Mouse (Mus musculus) neural tube, embryonic 13.5 days (tissue): ENCODE data around the gene Elane. TPM values are rescaled to one million over a fixed set of nuclear protein-coding genes. Genes with fewer than 3 reads are reported as not detected.

Experiments used
- ATAC-seq: fragments of 200-750 bp; cut with Nextera tagmentation; 2 replicates; pipeline ENCODE4 v1.8.0; 2017; ENCODE audit warnings: low read depth, mild to moderate bottlenecking, moderate TSS enrichment, moderate library complexity
- H3K27ac ChIP-seq: fragments of 300-500 bp; sonication (generic); replicated peaks from 2 replicates; pipeline ENCODE4 v1.5.1; 2015; ENCODE audit warnings: moderate library complexity, mild to moderate bottlenecking, inconsistent platforms
- H3K27me3 ChIP-seq: fragments of 300-500 bp; sonication (generic); 2 replicates; pipeline ENCODE4 v1.6.1; 2015; ENCODE audit warnings: mild to moderate bottlenecking, inconsistent platforms
- H3K36me3 ChIP-seq: fragments of 300-500 bp; sonication (generic); 2 replicates; pipeline ENCODE4 v1.6.1; 2015; ENCODE audit warnings: mild to moderate bottlenecking, inconsistent platforms
- H3K4me1 ChIP-seq: fragments of 300-500 bp; sonication (generic); replicated peaks from 2 replicates; pipeline ENCODE4 v1.6.1; 2015; ENCODE audit warnings: inconsistent platforms
- H3K4me2 ChIP-seq: fragments of 300-500 bp; sonication (generic); 2 replicates; pipeline ENCODE4 v1.6.1; 2015; ENCODE audit warnings: inconsistent platforms, mild to moderate bottlenecking, moderate library complexity
- H3K4me3 ChIP-seq: fragments of 300-500 bp; sonication (generic); 2 replicates; pipeline ENCODE4 v1.5.1; 2015; ENCODE audit warnings: mild to moderate bottlenecking, inconsistent platforms
- H3K9ac ChIP-seq: fragments of 300-500 bp; sonication (generic); 2 replicates; pipeline ENCODE4 v1.6.1; 2015; ENCODE audit warnings: moderate library complexity, mild to moderate bottlenecking, inconsistent platforms
- H3K9me3 ChIP-seq: fragments of 300-500 bp; sonication (generic); 2 replicates; pipeline ENCODE4 v1.6.1; 2016; ENCODE audit warnings: inconsistent platforms
- WGBS: fragments of 180-500 bp; shearing (Covaris S2); methylation state at CpG from one replicate; pipeline ENCODE4 v1.1.7; 2015; 5-methylcytosine and 5-hydroxymethylcytosine counted together
- polyA plus RNA-seq: library from polyadenylated mRNA; unstranded; fragments of >200 nt; fragmentation: Nextera tagmentation; extraction: Ambion mirVana; gene quantifications from 2 replicates; pipeline ENCODE4 v1.2.1, GENCODE M21; 2015

Elane gene
- polyA plus RNA-seq, 1 experiment from 2014 or later, result 0.67 TPM

- peaks cover 12% of the 10 kb centered on the region for H3K36me3 ChIP-seq
- WGBS, result 21% methylated on average over 8 of the region's 8 CpGs
- H3K27ac ChIP-seq, result peak overlapping the region; percentile 99
- H3K27me3 ChIP-seq, result no peaks in the 10 kb centered on the region
- H3K4me1 ChIP-seq, result peaks cover 50% of the 10 kb centered on the region
- no peaks in the 10 kb centered on the region for H3K9me3 ChIP-seq
- peak overlapping the region; percentile 80 for H3K9ac ChIP-seq
- no peak for ATAC-seq
- H3K4me3 ChIP-seq, result peak overlapping the region; percentile 70
- peak overlapping the region; percentile 72 for H3K4me2 ChIP-seq
Measured at GRCm38 (mm10) chr10:79852827-79853226, 33.2 kb upstream of the Elane start.

- peak overlapping the region; percentile 72 for H3K4me2 ChIP-seq
- no peaks in the 10 kb centered on the region for H3K9me3 ChIP-seq
- 0% methylated on average over 15 of the region's 15 CpGs for WGBS
- peak overlapping the region; percentile 70 for H3K4me3 ChIP-seq
- no peaks in the 10 kb centered on the region for H3K27me3 ChIP-seq
- peak overlapping the region; percentile 80 for H3K9ac ChIP-seq
- peak overlapping the region; percentile 99 for H3K27ac ChIP-seq
- peaks cover 15% of the 10 kb centered on the region for H3K36me3 ChIP-seq
- peaks cover 56% of the 10 kb centered on the region for H3K4me1 ChIP-seq
- ATAC-seq, result peak; percentile 36
Measured at GRCm38 (mm10) chr10:79853392-79853791, 32.7 kb upstream of the Elane start.

GRCm38 (mm10) chr10:79853860-79854795 lies 31.9 kb upstream of the Elane start, which contains the start of gene Ptbp1:
TSS of gene Ptbp1 (plus strand) at chr10:79854427.
- peak within 1 kb of the TSS; percentile 98 for H3K4me2 ChIP-seq
- ATAC-seq, result peak; percentile 93
- peaks cover 63% of the 10 kb centered on the region for H3K4me1 ChIP-seq
- under 1% methylated on average over 75 of the region's 75 CpGs for WGBS
- peak within 1 kb of the TSS; percentile 100 for H3K27ac ChIP-seq
- H3K27me3 ChIP-seq, result no peaks in the 10 kb centered on the region
- H3K36me3 ChIP-seq, result peaks cover 22% of the 10 kb centered on the region
- peak within 1 kb of the TSS; percentile 70 for H3K4me3 ChIP-seq
- peak within 1 kb of the TSS; percentile 98 for H3K9ac ChIP-seq
- no peaks in the 10 kb centered on the region for H3K9me3 ChIP-seq

GRCm38 (mm10) chr10:79854801-79855541 lies 31.1 kb upstream of the Elane start:
- Histone ChIP-seq H3K27me3 (no peaks in the 10 kb centered on the region), H3K36me3 (peaks cover 31% of the 10 kb centered on the region), H3K4me2 (peak overlapping the region; percentile 98), H3K27ac (peak overlapping the region; percentile 100), H3K4me1 (peaks cover 71% of the 10 kb centered on the region), H3K9ac (peak overlapping the region; percentile 98), H3K4me3 (peak overlapping the region; percentile 70), H3K9me3 (no peaks in the 10 kb centered on the region)
- peak; percentile 54 for ATAC-seq
- under 1% methylated on average over 83 of the region's 83 CpGs for WGBS

GRCm38 (mm10) chr10:79855558-79856184 lies 30.4 kb upstream of the Elane start:
- ATAC-seq, result no peak
- WGBS, result 5% methylated on average over 10 of the region's 10 CpGs
- Histone ChIP-seq H3K4me1 (peaks cover 75% of the 10 kb centered on the region), H3K27me3 (no peaks in the 10 kb centered on the region), H3K27ac (peak overlapping the region; percentile 100), H3K4me2 (peak overlapping the region; percentile 98), H3K36me3 (peaks cover 38% of the 10 kb centered on the region), H3K9ac (peak overlapping the region; percentile 98), H3K9me3 (no peaks in the 10 kb centered on the region), H3K4me3 (peak overlapping the region; percentile 70)

- Histone ChIP-seq H3K4me3 (peak overlapping the region; percentile 70), H3K4me2 (peak overlapping the region; percentile 98), H3K27me3 (no peaks in the 10 kb centered on the region), H3K27ac (peak overlapping the region; percentile 100), H3K4me1 (peaks cover 77% of the 10 kb centered on the region), H3K9me3 (no peaks in the 10 kb centered on the region), H3K9ac (peak overlapping the region; percentile 98), H3K36me3 (peaks cover 44% of the 10 kb centered on the region)
- no peak for ATAC-seq
- 51% methylated on average over 6 of the region's 6 CpGs for WGBS
Measured at GRCm38 (mm10) chr10:79856280-79856679, 29.8 kb upstream of the Elane start.

GRCm38 (mm10) chr10:79856704-79857451 lies 29.2 kb upstream of the Elane start:
- H3K4me2 ChIP-seq, result peak overlapping the region; percentile 98
- H3K4me1 ChIP-seq, result peaks cover 73% of the 10 kb centered on the region
- peak overlapping the region; percentile 100 for H3K27ac ChIP-seq
- 55% methylated on average over 7 of the region's 7 CpGs for WGBS
- ATAC-seq, result no peak
- H3K9me3 ChIP-seq, result no peaks in the 10 kb centered on the region
- H3K36me3 ChIP-seq, result peaks cover 50% of the 10 kb centered on the region
- no peaks in the 10 kb centered on the region for H3K27me3 ChIP-seq
- H3K4me3 ChIP-seq, result peak overlapping the region; percentile 70
- H3K9ac ChIP-seq, result peak overlapping the region; percentile 98

GRCm38 (mm10) chr10:79857452-79857811 lies 28.6 kb upstream of the Elane start:
- ATAC-seq, result no peak
- Histone ChIP-seq H3K36me3 (peaks cover 55% of the 10 kb centered on the region), H3K27me3 (no peaks in the 10 kb centered on the region), H3K9ac (peak overlapping the region; percentile 98), H3K27ac (peak overlapping the region; percentile 100), H3K4me3 (peak overlapping the region; percentile 70), H3K9me3 (no peaks in the 10 kb centered on the region), H3K4me1 (peaks cover 72% of the 10 kb centered on the region), H3K4me2 (peak overlapping the region; percentile 98)
- WGBS, result 31% methylated on average over 4 of the region's 4 CpGs

GRCm38 (mm10) chr10:79857894-79858293 lies 28.2 kb upstream of the Elane start:
- Histone ChIP-seq H3K36me3 (peaks cover 60% of the 10 kb centered on the region), H3K9me3 (no peaks in the 10 kb centered on the region), H3K9ac (peak overlapping the region; percentile 98), H3K27me3 (no peaks in the 10 kb centered on the region), H3K4me3 (peak overlapping the region; percentile 70), H3K4me2 (peak overlapping the region; percentile 98), H3K27ac (peak overlapping the region; percentile 100), H3K4me1 (peaks cover 72% of the 10 kb centered on the region)
- 90% methylated on average over 2 of the region's 2 CpGs for WGBS
- no peak for ATAC-seq

- peak overlapping the region; percentile 100 for H3K27ac ChIP-seq
- no peaks in the 10 kb centered on the region for H3K27me3 ChIP-seq
- H3K36me3 ChIP-seq, result peaks cover 66% of the 10 kb centered on the region
- no peak for ATAC-seq
- peak overlapping the region; percentile 98 for H3K4me2 ChIP-seq
- WGBS, result 51% methylated on average over 17 of the region's 17 CpGs
- peak overlapping the region; percentile 70 for H3K4me3 ChIP-seq
- H3K9ac ChIP-seq, result peak overlapping the region; percentile 98
- H3K4me1 ChIP-seq, result peaks cover 69% of the 10 kb centered on the region
- H3K9me3 ChIP-seq, result no peaks in the 10 kb centered on the region
Measured at GRCm38 (mm10) chr10:79858416-79859074, 27.5 kb upstream of the Elane start.

GRCm38 (mm10) chr10:79859116-79859515 lies 26.9 kb upstream of the Elane start:
- 90% methylated on average over 11 of the region's 11 CpGs for WGBS
- H3K4me1 ChIP-seq, result peaks cover 69% of the 10 kb centered on the region

More at GRCm38 (mm10) chr10:79859116-79859515, 26.9 kb upstream of the Elane start:
- Histone ChIP-seq H3K36me3 (peaks cover 71% of the 10 kb centered on the region), H3K9ac (no peak overlapping the region), H3K4me3 (no peak overlapping the region), H3K9me3 (no peaks in the 10 kb centered on the region), H3K27me3 (no peaks in the 10 kb centered on the region), H3K4me2 (peak overlapping the region; percentile 98; the same call in 1 of the 2 replicates), H3K27ac (0 out of 2 replicates have a peak overlapping the region, but pooled peaks have one; percentile 29)
- no peak for ATAC-seq
